Mouse (Mus musculus) cortical plate, adult 2 months (tissue): ENCODE results near the gene Cdc6. TPM values are rescaled to one million over a fixed set of nuclear protein-coding genes. Genes with fewer than 3 reads are reported as not detected.
"Not testable (repeated sequence)": the region's sequence is repeated elsewhere in the genome, so short reads cannot be mapped to it uniquely, and the experiment has no call there.

Experiments
- H3K27ac ChIP-seq: fragments of 200-500 bp; 2 replicates; pipeline ENCODE4 v1.5.1; 2012; ENCODE audit warnings: low read length, control low read depth, inconsistent platforms; ENCODE audit not compliant: insufficient read depth
- H3K4me1 ChIP-seq: fragments of 200-500 bp; 2 replicates; pipeline ENCODE4 v1.6.1; 2011; ENCODE audit warnings: low read length; ENCODE audit not compliant: control insufficient read depth, insufficient read depth
- H3K4me3 ChIP-seq: fragments of 200-500 bp; 2 replicates; pipeline ENCODE4 v1.5.1; 2011; ENCODE audit warnings: mild to moderate bottlenecking, low read length, control low read depth; ENCODE audit not compliant: insufficient read depth
- CTCF ChIP-seq: fragments of 200-500 bp; IDR thresholded peaks from 2 replicates; pipeline ENCODE4 v1.5.1; 2011; ENCODE audit warnings: mild to moderate bottlenecking, control low read depth, low read length; ENCODE audit not compliant: insufficient read depth; ENCODE audit errors: extremely low read depth
- POLR2A ChIP-seq: fragments of 200-500 bp; IDR thresholded peaks from 2 replicates; pipeline ENCODE4 v1.6.1; 2011; ENCODE audit warnings: mild to moderate bottlenecking, low read length, control low read depth; ENCODE audit not compliant: insufficient read depth; ENCODE audit errors: extremely low read depth
- polyA plus RNA-seq: library from polyadenylated mRNA; depleted of rRNA; stranded (reverse); fragments of >200 nt; gene quantifications from 2 replicates; pipeline ENCODE4 v1.2.3, GENCODE M21; 2012

Gene Cdc6
- polyA plus RNA-seq, 1 experiment: 0.56 TPM

GRCm38 (mm10) chr11:98930127-98930601 lies 22.6 kb downstream of the Cdc6 start:
- Histone ChIP-seq H3K4me1 (peaks cover 9% of the 10 kb centered on the region; the same call in 1 of the 2 replicates), H3K27ac (no peak overlapping the region), H3K4me3 (no peak overlapping the region)
- TF ChIP-seq POLR2A (no peak), CTCF (no peak)

GRCm38 (mm10) chr11:98930773-98931512 lies 23.3 kb downstream of the Cdc6 start:
- TF ChIP-seq POLR2A (no peak), CTCF (no peak)
- Histone ChIP-seq H3K27ac (no peak overlapping the region), H3K4me3 (no peak overlapping the region), H3K4me1 (peaks cover 9% of the 10 kb centered on the region; the same call in 1 of the 2 replicates)

GRCm38 (mm10) chr11:98931513-98932292 lies 24.1 kb downstream of the Cdc6 start:
- H3K4me1 ChIP-seq: peaks cover 9% of the 10 kb centered on the region; the same call in 1 of the 2 replicates
- no peak overlapping the region for H3K4me3 ChIP-seq
- TF ChIP-seq POLR2A (no peak), CTCF (no peak)
- H3K27ac ChIP-seq: no peak overlapping the region

- H3K27ac ChIP-seq: no peak overlapping the region
- H3K4me1 ChIP-seq: peaks cover 9% of the 10 kb centered on the region; the same call in 1 of the 2 replicates
- TF ChIP-seq CTCF (no peak), POLR2A (no peak)
- no peak overlapping the region for H3K4me3 ChIP-seq
These were observed 24.9 kb downstream of the Cdc6 start for GRCm38 (mm10) chr11:98932293-98933091.

GRCm38 (mm10) chr11:98933151-98933550 lies 25.6 kb downstream of the Cdc6 start:
- TF ChIP-seq CTCF: peak; percentile 45; the same call in 1 of the 2 replicates
- no peak for TF ChIP-seq POLR2A
- Histone ChIP-seq H3K27ac (no peak overlapping the region), H3K4me1 (peaks cover 9% of the 10 kb centered on the region; the same call in 1 of the 2 replicates), H3K4me3 (no peak overlapping the region)

- H3K27ac ChIP-seq, H3K4me1 ChIP-seq, H3K4me3 ChIP-seq: not testable (repeated sequence)
These were observed 26.2 kb downstream of the Cdc6 start for GRCm38 (mm10) chr11:98933847-98934246.

- Histone ChIP-seq H3K4me1 (peaks cover 9% of the 10 kb centered on the region; the same call in 1 of the 2 replicates), H3K27ac (no peak overlapping the region), H3K4me3 (no peak overlapping the region)
- TF ChIP-seq POLR2A (no peak), CTCF (no peak)
These were observed 26.8 kb downstream of the Cdc6 start for GRCm38 (mm10) chr11:98934367-98934766.

- Histone ChIP-seq H3K4me3 (no peak overlapping the region), H3K4me1 (peaks cover 9% of the 10 kb centered on the region; the same call in 1 of the 2 replicates), H3K27ac (no peak overlapping the region)
- TF ChIP-seq POLR2A (no peak), CTCF (no peak)
These were observed 27.5 kb downstream of the Cdc6 start for GRCm38 (mm10) chr11:98935123-98935522.

GRCm38 (mm10) chr11:98936170-98936569 lies 28.6 kb downstream of the Cdc6 start:
- TF ChIP-seq POLR2A (no peak), CTCF (no peak)
- Histone ChIP-seq H3K4me1 (peaks cover 7% of the 10 kb centered on the region; the same call in 1 of the 2 replicates), H3K27ac (0 out of 2 replicates have a peak overlapping the region, but pooled peaks have one; percentile 1), H3K4me3 (no peak overlapping the region)
